Mouse (Mus musculus) WW6 (cell line): Measurements from ENCODE around the gene Myg1.

Experiments
- DNase-seq: peaks from one replicate; pipeline ENCODE4 v3.0.0-alpha.2; 2013; ENCODE audit warnings: low read depth, low spot score

The Myg1 gene

GRCm38 (mm10) chr15:102383671-102384070 lies 52.2 kb downstream of the Myg1 start:
- DNase-seq: no peak

- no peak for DNase-seq
Observed at GRCm38 (mm10) chr15:102386640-102387039, 55.1 kb downstream of the Myg1 start.
